In genomic region chr14:122756671-122757070, GRCm38 (mm10) we compare ENCODE assay signal across 16 mouse cellular contexts.
"Had no signal": no experiment of that assay in that cellular context is flagged by ENCODE, and none has a peak within 500 bp of the region (broad histone marks: within the 10 kb centered on the region; RNA-seq: fewer than 3 reads in every experiment).

No protein-coding gene starts in this region.

- H3K4me3 ChIP-seq: neural tube, embryonic 13.5 days; neural tube, embryonic 15.5 days; stomach, embryonic 15.5 days had no signal

- H3K36me3 ChIP-seq: neural tube, embryonic 13.5 days; neural tube, embryonic 15.5 days; stomach, embryonic 15.5 days had no signal

- H3K4me1 ChIP-seq: neural tube, embryonic 15.5 days; stomach, embryonic 15.5 days had no signal

- H3K4me2 ChIP-seq: neural tube, embryonic 13.5 days; neural tube, embryonic 15.5 days; stomach, embryonic 15.5 days had no signal

- H3K27ac ChIP-seq: neural tube, embryonic 13.5 days; neural tube, embryonic 15.5 days; stomach, embryonic 15.5 days; stomach, postnatal 0 days had no signal

- H3K27me3 ChIP-seq: neural tube, embryonic 13.5 days; neural tube, embryonic 15.5 days; stomach, embryonic 15.5 days had no signal

- DNase-seq: retina, postnatal 1 day; right cerebral cortex, adult 18-20 months; right cerebral cortex, postnatal 14 days; right cerebral cortex, postnatal 25 days; right cerebral cortex, postnatal 4 days; spleen, adult 18-20 months; thymus, adult 18-20 months; thymus, adult 2 months; thymus, postnatal 14 days; thymus, postnatal 25 days; thymus, postnatal 36 days; thymus, postnatal 4 days had no signal

- H3K9me3 ChIP-seq: neural tube, embryonic 13.5 days; neural tube, embryonic 15.5 days; stomach, embryonic 15.5 days had no signal

- H3K9ac ChIP-seq: neural tube, embryonic 13.5 days; neural tube, embryonic 15.5 days; stomach, embryonic 15.5 days had no signal
